Mouse (Mus musculus): ENCODE measurements around the gene Jade1.
A peak's percentile ranks its signal among the peaks of the same experiment; 100 is the strongest.

Gene Jade1

DNA sequence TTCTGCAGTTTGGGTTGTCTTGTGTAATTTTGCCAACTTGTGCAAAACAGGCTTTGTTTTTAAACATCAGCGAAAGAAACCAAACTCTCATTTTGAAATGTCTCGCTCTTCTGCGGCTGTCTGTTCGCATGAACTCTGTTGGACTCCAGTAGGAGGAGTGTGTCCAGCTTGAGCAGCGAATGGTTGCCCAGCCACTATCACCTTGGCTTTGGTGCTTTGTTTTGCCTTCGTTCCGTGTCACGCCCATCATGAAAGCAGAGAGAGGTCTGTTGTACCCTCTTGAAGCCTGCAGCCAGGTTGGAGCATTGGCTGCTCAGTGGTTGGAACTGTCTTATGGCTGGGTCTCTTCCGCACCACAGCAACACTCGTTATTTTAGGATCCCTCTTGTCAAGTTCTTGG, 43.7 kb downstream of the Jade1 start:
- DNase-seq (ENCODE audit: low read depth) = no peak

DNA sequence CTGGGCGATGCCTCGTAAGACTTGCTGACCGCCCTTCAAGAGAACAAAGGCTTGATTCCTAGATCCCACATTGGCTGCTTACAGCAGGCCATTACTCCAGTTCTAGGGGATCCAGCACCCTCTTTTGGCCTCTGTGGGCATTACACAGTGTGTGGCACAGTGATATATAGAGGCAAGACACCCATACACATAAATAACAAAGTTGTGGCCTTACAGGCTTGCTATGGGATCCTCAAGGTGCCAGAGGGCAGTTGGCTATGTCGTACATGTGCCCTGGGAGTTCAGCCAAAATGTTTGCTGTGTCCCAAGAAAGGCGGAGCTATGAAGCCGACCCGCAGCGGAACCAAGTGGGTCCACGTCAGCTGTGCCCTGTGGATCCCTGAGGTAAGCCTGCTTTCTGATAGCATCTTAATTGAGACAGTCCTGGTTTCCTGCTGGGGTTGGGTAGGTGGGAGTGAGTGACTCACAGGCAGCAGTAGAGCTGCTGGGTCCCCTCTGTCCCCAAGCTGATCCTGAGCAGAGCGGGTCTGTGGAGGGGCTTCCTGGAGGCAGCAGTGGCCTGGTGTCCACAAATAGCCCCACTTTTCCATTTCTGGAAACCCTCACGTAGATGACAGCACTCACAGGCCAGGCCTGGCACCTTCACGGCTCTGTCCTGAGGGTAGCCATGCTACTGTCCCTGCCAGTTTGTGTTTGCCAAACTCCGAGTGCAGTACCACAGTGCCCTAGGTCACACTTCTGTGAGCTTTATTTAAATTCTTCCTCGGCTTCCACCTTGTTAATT, 44.5 kb downstream of the Jade1 start:
- DNase-seq (ENCODE audit: low read depth) = peak; percentile 49

DNA sequence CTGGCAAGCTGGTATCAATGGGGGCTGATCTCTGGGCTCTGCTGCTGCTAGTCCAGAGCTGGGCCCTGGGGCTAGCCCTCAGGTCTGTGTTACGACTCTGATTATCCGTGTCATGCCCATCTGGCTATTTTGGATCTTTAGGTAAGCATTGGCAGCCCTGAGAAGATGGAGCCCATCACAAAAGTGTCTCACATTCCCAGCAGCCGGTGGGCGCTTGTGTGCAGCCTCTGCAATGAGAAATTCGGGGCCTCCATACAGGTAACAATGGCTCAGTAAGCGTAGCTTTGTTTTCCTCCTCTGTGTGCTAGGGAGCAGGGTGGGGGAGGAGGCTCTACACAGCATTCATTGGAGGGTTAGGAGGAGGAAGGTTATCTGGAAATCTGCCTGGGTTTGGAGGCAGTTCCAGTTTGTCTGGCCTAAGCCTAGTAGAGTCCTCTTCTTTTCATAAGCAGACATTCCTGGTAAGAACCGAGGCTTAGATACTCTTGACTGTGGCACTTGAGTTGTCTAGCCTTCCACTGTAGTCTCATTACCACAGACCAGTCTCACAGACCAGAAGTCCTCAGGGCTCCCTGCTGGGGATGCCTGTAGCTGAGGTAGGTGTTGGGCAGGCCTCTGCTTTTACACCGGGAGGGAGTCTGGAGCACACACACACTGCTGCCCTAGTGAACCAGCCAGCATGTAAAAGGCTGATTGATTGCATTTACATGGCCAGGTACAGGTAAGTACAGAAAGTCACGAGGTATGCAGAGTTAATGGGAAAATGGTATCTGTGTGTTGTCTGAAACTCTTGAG, 45.9 kb downstream of the Jade1 start:
- DNase-seq (ENCODE audit: low read depth) = no peak

DNA sequence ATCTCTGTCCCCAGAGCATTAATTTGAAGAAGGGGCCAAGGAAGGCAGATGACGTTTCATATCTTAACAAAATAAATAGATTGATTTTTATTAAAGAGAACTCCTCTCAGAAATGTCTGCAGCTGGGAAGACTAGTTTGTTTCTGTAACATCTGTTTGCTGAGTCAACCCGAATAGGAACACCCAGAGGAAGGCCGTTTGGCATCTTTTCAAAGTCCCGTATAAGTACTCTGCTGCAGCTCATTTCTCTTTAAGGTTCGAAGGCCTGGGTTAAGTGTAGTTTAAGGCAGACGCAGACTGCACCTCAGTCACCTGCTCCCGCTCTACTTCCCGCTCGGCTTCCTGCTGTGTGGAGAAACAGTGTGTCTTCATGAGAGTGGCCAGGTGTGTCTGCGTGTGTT, 47.4 kb downstream of the Jade1 start:
- DNase-seq (ENCODE audit: low read depth) = no peak

DNA sequence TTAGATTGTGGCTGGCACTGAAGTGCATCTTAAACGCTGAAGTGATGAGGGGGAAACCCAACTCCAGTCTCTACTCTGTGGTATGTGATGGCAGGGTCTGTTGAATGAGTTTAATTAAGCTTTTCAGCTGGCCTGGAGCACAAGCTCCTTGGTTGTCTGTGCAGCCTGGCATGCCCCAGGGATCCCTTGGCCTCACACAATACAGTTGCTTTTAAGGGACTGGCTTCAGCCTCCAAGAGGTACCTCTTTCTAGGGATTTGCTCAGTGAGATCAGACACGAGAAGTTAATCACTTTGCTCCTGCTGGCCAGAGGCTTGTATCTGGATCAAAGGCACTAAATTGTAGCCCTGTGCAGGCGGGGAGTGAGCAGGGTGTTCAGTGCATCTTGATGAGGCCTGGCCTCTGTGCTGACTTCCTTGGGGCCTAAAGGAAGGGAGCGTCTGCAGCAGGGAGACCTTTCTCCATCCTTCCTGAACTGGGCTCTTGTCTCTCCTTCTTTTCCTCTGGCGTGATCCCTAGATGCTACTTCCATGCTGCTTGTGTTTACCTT, 48.0 kb downstream of the Jade1 start:
- DNase-seq (ENCODE audit: low read depth) = no peak

DNA sequence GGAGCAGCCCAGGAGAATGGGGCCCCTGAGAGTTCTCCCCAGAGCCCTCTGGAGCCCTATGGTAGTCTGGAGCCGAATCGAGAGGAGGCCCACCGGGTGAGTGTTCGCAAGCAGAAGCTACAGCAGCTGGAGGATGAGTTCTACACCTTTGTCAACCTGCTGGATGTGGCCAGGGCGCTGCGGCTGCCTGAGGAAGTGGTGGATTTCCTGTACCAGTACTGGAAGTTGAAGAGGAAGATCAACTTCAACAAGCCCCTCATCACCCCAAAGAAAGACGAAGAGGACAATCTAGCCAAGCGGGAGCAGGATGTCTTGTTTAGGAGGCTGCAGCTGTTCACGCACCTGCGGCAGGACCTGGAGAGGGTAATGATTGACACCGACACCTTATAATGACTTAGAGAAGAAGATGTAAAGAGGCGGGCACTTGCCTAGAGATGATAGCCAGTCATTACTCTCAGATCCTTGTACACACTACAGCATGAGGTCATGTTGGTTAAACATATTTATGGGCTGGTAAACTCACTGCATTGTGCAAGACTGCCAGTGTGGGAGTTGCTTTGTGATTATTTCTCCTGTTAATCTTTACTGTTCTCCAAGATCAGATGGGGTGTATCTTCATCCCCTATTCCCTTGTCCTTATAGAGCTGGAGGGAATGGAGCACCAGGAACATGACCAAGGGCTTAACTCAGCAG, 49.2 kb downstream of the Jade1 start:
- DNase-seq (ENCODE audit: low read depth) = peak; percentile 51

DNA sequence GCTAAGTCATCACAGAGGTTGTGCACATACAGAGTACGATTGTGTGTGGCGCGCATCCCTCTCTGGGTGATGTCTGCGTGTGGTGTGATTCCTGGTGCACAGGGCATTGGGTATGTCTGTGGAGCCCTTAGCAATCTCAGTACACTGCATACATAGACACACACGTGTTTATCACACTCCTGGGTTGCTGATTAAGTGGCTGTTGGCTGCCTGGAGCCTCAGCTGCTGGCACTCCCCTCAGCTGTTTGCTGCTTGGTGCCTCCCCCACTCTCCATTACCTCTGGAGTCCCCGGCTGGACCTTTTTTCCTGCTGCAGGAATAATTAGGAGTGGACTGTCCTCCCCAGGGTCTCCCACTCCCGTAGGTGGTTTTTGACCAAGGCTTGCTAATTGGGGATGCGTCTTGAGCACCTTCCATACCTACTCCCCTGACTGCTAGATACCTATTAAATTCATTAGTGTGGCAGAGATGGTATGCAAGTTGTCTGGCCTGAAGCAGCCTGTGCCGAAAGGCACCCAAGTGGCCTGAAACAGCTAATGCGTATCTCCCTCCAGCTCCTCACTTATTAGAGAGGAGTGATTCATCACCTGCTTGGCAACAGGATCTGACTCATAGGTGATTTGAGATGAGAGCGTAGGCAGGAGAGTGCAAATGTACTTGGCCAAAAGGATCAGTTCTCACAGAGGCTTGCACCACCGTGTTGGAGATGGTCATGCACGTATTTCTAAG, 50.2 kb downstream of the Jade1 start:
- no peak for DNase-seq (ENCODE audit: low read depth)

DNA sequence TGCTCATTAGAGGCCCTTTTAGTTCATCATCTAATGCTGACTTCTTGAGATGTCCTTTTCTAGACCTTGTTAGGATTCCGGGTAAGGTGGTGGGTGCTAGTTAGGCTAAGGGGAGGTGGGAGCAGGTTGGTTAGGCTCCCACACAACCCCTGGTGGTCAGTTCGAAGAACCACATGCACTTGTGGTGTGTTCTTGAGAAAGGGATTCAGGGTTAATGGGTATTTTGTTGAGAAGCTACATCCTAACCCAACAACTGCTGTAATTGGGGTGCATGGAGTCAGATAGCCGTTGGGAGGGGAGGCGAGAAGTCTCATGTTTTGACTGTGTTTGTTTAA, 50.8 kb downstream of the Jade1 start:
- DNase-seq (ENCODE audit: low read depth) = no peak

DNA sequence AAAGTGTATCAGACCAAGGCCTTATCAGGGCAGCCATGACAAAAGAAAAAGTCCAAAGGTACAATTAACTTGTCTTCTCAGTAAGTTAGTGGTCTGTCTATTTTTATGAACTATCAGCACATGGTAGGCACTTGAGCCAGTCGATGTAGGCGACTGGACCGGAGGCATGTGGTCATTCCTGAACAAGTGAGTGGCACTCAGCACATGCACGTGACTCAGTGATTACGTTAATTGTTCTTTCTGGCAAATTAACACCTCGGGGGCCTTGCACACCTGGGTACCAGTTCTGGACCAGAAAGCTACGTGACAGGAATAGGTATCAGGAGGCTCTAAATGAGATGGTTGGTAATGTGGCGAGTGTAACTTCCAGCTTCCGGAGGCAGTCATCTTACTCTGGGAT, 51.5 kb downstream of the Jade1 start:
- DNase-seq (ENCODE audit: low read depth) = no peak

DNA sequence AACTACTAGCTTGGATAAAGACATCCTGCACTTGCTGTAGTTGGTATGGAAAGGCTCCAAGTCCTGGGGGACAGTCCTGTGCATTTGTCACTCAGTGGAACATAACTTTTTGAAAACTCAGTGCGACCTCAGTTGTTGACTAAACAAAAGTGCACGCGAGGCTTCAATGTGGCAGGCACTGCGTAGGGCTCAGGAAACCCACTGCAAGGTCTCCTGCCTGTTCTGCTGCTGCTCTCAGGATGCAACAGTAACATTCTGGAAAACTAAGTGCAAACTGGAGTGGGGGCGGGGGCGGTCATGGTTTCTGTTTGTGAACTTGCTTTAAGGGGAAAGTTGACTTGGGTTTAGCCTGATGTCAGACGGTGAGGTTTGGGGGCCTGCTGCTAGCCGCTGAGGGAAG, 51.9 kb downstream of the Jade1 start:
- no peak for DNase-seq (ENCODE audit: low read depth)

DNA sequence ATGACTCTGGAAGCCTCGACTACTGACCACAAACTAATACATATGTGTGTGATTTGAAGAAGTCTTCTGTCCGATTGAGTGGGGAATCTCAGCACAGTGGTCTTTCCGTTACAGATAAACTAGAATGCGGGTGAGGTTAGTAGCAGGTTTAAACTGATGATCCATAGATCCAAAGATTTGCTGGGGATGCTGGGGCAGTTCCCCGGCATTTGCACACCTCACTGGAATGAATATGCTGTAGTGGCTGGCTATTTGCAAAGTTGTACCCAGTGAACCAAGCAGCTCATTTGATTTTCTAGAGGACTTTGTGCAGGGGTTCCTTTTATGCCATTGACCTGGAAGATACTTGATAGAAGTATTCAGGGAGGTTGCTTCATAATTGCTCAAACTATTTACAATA, 53.5 kb downstream of the Jade1 start:
- no peak for DNase-seq (ENCODE audit: low read depth)

DNA sequence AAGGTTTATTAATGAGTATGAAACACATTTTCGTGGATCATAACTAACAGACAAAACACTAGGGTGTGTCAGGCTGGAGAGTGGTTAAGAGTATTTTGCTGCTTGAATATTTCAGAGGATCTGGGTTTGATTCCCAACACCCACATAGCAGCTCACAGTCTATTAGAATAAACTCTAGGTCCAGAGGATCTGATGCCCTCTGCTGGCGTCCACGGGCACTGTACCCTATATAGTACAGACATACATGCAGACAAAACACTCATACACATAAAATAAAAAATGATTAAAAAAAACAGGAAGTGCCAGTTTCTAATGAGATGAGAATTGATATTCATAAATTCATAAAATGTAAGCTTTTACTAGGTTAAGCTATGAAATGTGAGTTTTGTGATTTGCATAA, 56.7 kb downstream of the Jade1 start:
- DNase-seq (ENCODE audit: low read depth) = no peak

DNA sequence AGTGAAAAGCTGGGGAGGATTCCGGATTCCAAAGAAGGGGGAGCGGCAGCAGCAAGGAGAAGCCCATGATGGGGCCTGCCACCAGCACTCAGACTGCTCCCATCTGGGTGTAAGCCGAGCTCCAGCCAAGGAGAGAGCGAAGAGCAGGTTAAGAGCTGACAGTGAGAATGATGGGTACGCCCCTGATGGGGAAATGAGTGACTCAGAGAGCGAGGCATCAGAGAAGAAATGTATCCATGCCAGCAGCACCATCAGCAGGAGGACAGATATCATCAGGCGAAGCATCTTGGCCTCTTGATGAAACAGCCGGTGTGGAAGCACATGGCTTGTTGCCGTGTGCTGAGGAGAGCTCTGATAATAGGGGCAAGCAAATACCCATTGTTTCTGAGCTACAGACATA, 58.2 kb downstream of the Jade1 start:
- DNase-seq (ENCODE audit: low read depth) = no peak

DNA sequence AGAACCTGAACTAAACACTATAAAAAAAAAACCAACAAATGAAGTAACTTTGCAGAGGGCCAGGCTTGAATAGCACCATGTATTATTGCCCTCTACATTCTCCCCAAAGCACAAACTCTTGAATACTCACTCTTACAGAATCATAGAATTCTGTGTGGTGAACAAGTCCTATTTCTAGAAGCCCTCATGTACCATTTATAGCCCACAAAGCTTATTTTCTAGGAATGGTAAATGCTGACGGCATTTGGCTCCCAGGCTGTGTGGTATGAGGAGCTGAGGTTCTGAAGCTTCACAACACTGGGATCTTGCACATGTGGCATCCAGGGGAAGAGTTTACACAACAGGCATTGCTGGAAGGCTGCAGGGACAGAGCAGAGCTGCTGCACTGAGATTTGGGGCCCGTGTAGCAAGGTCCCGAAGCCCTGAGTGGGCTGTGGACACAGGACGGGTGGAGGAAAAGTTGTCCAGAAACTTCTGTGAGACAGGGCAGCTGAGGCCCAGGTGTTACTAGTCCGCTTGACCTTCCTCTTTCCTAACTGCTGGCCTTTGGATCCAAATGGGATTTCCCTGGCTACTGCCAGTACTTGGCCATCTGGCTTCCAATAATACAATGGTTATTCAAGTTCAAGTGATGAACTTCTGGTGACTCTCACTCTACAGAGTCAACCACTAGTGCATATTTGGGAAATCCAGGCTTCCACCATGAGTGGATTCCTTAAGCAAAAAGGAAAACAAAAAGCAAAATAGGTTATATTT, 58.9 kb downstream of the Jade1 start:
- DNase-seq (ENCODE audit: low read depth) = no peak

DNA sequence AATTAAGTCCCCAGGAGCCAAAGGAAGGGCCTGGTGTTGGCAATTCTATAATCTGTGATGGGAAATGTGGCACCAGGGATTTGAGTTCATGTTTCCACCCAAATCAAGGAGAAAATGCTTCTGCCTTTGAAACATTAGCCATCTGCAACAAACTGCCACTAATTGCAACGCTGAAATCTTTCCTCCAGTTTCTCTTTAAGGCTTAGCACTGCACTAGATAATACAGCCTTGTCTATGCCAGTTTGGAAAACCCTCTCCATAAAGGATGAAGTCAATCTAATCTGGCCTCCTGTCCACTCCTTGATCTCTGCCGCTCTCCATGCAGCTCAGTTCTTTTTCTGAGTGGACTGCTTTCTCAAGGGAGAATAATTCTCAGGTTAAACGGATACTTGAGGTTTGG, 62.5 kb downstream of the Jade1 start:
- DNase-seq (ENCODE audit: low read depth) = no peak

DNA sequence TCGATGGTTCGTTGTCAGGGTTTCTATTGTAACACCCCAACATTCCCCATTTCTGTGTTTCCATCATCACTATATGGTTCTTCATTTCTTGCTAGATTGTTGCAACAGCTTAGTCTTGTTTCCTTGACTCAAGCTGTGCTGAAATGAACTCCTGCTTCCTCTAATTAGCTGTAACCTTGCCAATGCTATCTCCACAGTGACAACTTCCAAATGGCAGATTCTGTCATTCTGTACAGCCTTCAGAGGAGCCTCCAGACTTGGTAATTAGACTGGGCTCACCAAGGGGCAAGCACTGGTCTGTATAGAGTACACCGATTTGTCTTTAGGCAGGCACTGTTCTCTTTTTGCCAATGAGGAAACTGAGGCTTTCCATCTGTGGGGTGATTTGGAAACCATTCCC, 63.0 kb downstream of the Jade1 start:
- DNase-seq (ENCODE audit: low read depth) = no peak

DNA sequence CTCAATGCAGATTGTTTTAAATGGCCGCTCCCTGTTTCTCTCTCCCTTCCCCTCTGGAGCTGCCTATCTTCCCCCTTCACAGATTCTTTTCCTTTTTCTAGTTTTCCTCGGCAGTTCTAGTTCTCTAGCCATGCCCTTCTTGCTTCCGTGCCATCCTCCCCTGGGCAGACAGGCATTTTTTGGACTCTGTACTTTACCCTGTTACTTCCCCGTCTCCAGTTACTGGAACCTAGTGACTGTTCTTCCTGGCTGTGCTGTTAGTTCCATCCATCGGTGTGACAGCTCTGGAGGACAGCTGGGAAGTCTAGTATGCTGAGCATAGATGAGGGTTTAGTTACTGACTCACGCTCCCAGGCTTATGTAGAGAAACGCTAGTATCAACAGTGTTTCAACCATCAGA, 65.4 kb downstream of the Jade1 start:
- no peak for DNase-seq (ENCODE audit: low read depth)

DNA sequence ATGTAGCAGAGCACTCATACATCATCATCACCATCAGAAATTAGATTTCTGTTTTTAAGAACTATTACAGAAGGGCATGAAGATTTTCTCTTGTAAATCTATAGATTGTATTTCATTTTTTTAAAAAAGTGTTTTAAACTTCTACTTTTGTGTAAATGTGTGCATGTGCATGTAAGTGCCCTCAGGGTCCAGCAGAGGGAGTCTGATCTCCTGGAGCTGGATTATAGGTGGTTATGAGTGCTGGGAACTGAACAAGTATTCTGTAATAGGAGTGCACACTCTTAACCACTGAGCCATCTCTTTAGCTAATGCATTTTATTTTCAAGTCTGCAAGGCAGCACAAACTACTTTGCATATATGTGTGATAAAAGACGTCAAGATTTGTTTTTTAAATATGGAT, 100.1 kb downstream of the Jade1 start:
- DNase-seq (ENCODE audit: low read depth) = no peak

All from naive thymus-derived CD4-positive, alpha-beta T cell, adult 2 months (primary cell).